Mouse (Mus musculus): ENCODE measurements around the gene Cdhr1. TPM values are rescaled to one million over a fixed set of nuclear protein-coding genes. Genes with fewer than 3 reads are reported as not detected.

Cdhr1 gene
- polyA plus RNA-seq, 1 experiment from 2014 or later: 0.47 TPM

DNA sequence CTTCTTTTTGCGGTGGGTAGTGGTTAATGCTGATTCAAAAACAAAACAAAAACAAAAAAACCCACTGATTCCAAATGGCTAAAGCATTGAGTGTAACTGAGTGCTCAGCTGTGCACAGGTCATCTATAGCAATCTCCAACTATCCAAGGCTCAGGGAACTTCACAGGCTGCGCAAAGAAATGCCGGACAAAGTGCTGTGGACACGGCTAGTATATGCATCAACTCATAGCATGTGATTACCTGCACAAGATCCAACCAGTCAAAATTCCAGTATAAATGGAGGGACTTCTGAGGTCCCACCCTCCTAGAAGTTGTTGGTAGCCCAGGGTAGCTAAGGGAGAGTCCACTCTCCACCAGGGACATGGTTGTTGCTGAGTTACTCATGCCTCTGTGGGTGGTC, 21.1 kb upstream of the Cdhr1 start:
- Histone ChIP-seq H3K4me2 (ENCODE audit: low read length) (no peak overlapping the region), H3K9me3 (ENCODE audit: control insufficient read depth, low read length) (no peaks in the 10 kb centered on the region), H3K27me3 (replicated peaks; ENCODE audit: control insufficient read depth, insufficient read depth, low read length) (no peaks in the 10 kb centered on the region), H3K4me1 (replicated peaks; ENCODE audit: control insufficient read depth, insufficient read depth, low read length) (no peaks in the 10 kb centered on the region), H3K27ac (ENCODE audit: low read depth) (no peak overlapping the region), H3K36me3 (ENCODE audit: control insufficient read depth, insufficient read depth, low read length) (peaks cover 35% of the 10 kb centered on the region), H3K4me3 (ENCODE audit: low read depth, low read length) (no peak overlapping the region), H3K9ac (ENCODE audit: low read length) (no peak overlapping the region)
- no peak for DNase-seq (ENCODE audit: low spot score)
- WGBS: 91% methylated on average over 4 of the region's 4 CpGs
- no peak for ATAC-seq (replicated peaks; ENCODE audit: low FRiP score, low TSS enrichment, low read depth)

DNA sequence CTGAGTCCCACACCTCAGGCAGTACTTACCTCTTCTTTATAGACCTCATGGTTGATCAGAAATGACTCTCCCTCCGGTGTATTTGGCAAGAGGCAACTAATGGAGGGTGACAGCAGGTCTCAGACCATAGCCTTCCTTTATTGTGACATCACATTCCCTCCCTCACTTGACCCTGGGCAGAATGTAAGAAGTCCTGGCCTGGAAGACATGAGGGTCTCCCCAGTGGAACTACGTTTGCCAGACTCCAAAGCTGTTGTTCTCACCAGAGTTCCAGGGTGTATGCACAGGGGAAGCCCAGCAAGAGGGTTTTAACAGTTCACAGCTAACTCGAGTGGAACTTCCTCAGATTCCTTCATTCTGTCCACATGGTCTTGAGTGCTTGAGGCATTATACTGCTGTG, 15.8 kb upstream of the Cdhr1 start, which contains the start of gene 2610528A11Rik:
Gene 2610528A11Rik, minus strand, starts transcription at position 101 of the 400 bp plus-strand sequence.
- ATAC-seq (replicated peaks; ENCODE audit: low FRiP score, low TSS enrichment, low read depth): no peak
- Histone ChIP-seq H3K4me1 (replicated peaks; ENCODE audit: control insufficient read depth, insufficient read depth, low read length) (peaks cover 3% of the 10 kb centered on the region; the same call in 1 of the 2 replicates), H3K27me3 (replicated peaks; ENCODE audit: control insufficient read depth, insufficient read depth, low read length) (no peaks in the 10 kb centered on the region), H3K4me3 (ENCODE audit: low read depth, low read length) (no peak within 1 kb of the TSS), H3K9ac (ENCODE audit: low read length) (no peak within 1 kb of the TSS), H3K36me3 (ENCODE audit: control insufficient read depth, insufficient read depth, low read length) (no peaks in the 10 kb centered on the region; the same call in 1 of the 2 replicates), H3K27ac (ENCODE audit: low read depth) (no peak within 1 kb of the TSS), H3K9me3 (ENCODE audit: control insufficient read depth, low read length) (no peaks in the 10 kb centered on the region), H3K4me2 (ENCODE audit: low read length) (no peak within 1 kb of the TSS)
- no peak for DNase-seq (ENCODE audit: low spot score)
- WGBS: 77% methylated on average over 3 of the region's 3 CpGs

DNA sequence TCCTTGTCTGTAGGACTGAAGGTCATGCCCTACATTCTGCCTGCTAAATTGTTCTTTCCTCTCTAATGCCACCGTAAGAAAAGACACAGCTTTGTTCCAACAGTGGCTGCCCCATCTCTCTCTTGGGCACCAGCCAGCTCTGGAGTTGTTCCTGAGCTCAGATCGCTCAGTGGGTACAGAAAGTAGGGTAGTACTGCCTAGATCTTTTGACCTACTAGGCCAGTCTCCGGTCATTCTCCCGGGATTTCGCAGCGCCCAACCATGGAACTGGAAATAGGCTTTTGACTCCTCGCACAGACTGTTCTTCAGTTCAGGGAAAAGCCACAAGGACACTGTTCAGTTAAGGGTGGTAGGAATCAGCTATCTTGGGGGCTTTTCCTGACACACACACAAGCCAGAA, 14.8 kb upstream of the Cdhr1 start:
- Histone ChIP-seq H3K9ac (ENCODE audit: low read length) (no peak overlapping the region), H3K27ac (ENCODE audit: low read depth) (no peak overlapping the region), H3K4me2 (ENCODE audit: low read length) (no peak overlapping the region), H3K36me3 (ENCODE audit: control insufficient read depth, insufficient read depth, low read length) (no peaks in the 10 kb centered on the region), H3K4me1 (replicated peaks; ENCODE audit: control insufficient read depth, insufficient read depth, low read length) (peaks cover 3% of the 10 kb centered on the region; the same call in 1 of the 2 replicates), H3K27me3 (replicated peaks; ENCODE audit: control insufficient read depth, insufficient read depth, low read length) (no peaks in the 10 kb centered on the region), H3K4me3 (ENCODE audit: low read depth, low read length) (no peak overlapping the region), H3K9me3 (ENCODE audit: control insufficient read depth, low read length) (no peaks in the 10 kb centered on the region)
- no peak for ATAC-seq (replicated peaks; ENCODE audit: low FRiP score, low TSS enrichment, low read depth)
- no peak for DNase-seq (ENCODE audit: low spot score)
- WGBS: 91% methylated on average over 7 of the region's 7 CpGs

DNA sequence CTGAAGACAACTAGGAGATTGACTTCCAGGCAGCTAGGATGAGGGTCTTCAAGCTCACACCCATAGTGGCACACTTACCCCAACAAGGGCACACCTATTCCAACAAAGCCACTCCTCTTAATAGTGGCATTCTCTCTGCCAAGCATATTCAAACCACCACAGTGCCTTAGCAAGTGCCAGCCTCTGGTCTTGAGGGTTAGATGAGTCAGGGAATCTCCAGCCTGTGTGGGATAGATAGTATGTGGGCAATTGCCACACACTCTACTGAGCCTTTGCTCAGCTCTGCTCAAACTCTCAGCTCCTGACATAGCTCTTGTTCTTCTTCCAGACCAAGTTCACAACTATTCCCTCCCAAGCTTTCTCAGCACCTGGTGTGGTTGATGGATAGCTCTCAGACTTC, 13.2 kb upstream of the Cdhr1 start:
- no peak overlapping the region for H3K4me3 ChIP-seq (ENCODE audit: low read depth, low read length)
- DNase-seq (ENCODE audit: low spot score) (no peak), ATAC-seq (replicated peaks; ENCODE audit: low FRiP score, low TSS enrichment, low read depth) (no peak)
- H3K4me1 ChIP-seq (replicated peaks; ENCODE audit: control insufficient read depth, insufficient read depth, low read length): peaks cover 3% of the 10 kb centered on the region; the same call in 1 of the 2 replicates
- no peaks in the 10 kb centered on the region for H3K27me3 ChIP-seq (replicated peaks; ENCODE audit: control insufficient read depth, insufficient read depth, low read length)
- H3K4me2 ChIP-seq (ENCODE audit: low read length): no peak overlapping the region
- H3K36me3 ChIP-seq (ENCODE audit: control insufficient read depth, insufficient read depth, low read length): no peaks in the 10 kb centered on the region
- H3K9ac ChIP-seq (ENCODE audit: low read length): no peak overlapping the region
- no peak overlapping the region for H3K27ac ChIP-seq (ENCODE audit: low read depth)
- H3K9me3 ChIP-seq (ENCODE audit: control insufficient read depth, low read length): no peaks in the 10 kb centered on the region

DNA sequence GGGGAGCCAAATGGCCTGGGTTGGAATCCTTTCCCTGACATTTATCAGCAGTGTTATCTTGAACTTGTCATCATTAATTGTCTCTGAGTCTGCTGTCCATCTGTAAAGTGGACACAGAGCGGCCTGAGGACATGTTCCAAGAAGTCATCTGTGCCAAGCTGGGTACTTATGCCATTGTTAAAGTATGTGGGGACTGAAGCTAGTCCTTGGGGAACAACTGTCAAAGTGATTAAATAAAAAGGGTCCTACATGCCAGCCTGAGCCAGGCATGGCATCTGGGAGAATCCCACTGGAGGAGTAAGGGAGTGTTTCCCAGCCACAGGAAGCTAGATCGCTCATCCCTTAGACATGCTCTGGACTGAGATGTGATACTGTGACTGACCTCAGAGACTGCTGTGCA, 12.3 kb upstream of the Cdhr1 start:
- H3K4me3 ChIP-seq (ENCODE audit: low read depth, low read length): no peak overlapping the region
- H3K9me3 ChIP-seq (ENCODE audit: control insufficient read depth, low read length): no peaks in the 10 kb centered on the region
- ATAC-seq (replicated peaks; ENCODE audit: low FRiP score, low TSS enrichment, low read depth): 0 out of 2 replicates have a peak, but pooled peaks have one; percentile 7

DNA sequence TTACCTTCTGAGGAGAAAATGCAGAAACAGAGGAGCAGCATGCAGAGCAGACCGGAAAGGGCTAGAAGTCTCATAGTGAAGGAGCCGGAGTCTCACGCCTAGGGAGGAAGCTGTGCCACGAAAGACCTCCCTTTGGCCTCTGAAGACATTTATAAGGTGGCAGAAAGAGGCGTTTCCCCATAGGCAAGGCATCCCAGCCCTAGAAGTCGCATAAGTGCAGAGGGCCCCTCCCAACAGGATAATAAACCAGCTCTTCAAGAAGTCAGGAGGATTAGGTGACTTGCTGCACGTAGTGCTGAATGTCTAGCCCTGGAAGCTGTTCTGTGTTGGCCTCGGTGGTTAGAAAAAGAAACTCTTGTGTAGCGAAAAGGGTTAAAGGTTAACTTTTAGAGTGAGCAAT, 11.8 kb upstream of the Cdhr1 start:
- Histone ChIP-seq H3K27me3 (replicated peaks; ENCODE audit: control insufficient read depth, insufficient read depth, low read length) (no peaks in the 10 kb centered on the region), H3K36me3 (ENCODE audit: control insufficient read depth, insufficient read depth, low read length) (no peaks in the 10 kb centered on the region), H3K27ac (ENCODE audit: low read depth) (peak overlapping the region; percentile 12; the same call in 1 of the 2 replicates), H3K4me1 (replicated peaks; ENCODE audit: control insufficient read depth, insufficient read depth, low read length) (peaks cover 3% of the 10 kb centered on the region; the same call in 1 of the 2 replicates), H3K9me3 (ENCODE audit: control insufficient read depth, low read length) (no peaks in the 10 kb centered on the region), H3K4me3 (ENCODE audit: low read depth, low read length) (no peak overlapping the region), H3K4me2 (ENCODE audit: low read length) (peak overlapping the region; percentile 30), H3K9ac (ENCODE audit: low read length) (no peak overlapping the region)
- 16% methylated on average over 9 of the region's 9 CpGs for WGBS
- ATAC-seq (replicated peaks; ENCODE audit: low FRiP score, low TSS enrichment, low read depth) (peak; percentile 87), DNase-seq (ENCODE audit: low spot score) (peak; percentile 62)

More for the DNA sequence above, 12.3 kb upstream of the Cdhr1 start:
- DNase-seq (ENCODE audit: low spot score): no peak
- H3K27ac ChIP-seq (ENCODE audit: low read depth): no peak overlapping the region
- peaks cover 3% of the 10 kb centered on the region; the same call in 1 of the 2 replicates for H3K4me1 ChIP-seq (replicated peaks; ENCODE audit: control insufficient read depth, insufficient read depth, low read length)
- H3K36me3 ChIP-seq (ENCODE audit: control insufficient read depth, insufficient read depth, low read length): no peaks in the 10 kb centered on the region
- no peak overlapping the region for H3K9ac ChIP-seq (ENCODE audit: low read length)
- 42% methylated on average over 2 of the region's 2 CpGs for WGBS
- H3K4me2 ChIP-seq (ENCODE audit: low read length): no peak overlapping the region
- no peaks in the 10 kb centered on the region for H3K27me3 ChIP-seq (replicated peaks; ENCODE audit: control insufficient read depth, insufficient read depth, low read length)

DNA sequence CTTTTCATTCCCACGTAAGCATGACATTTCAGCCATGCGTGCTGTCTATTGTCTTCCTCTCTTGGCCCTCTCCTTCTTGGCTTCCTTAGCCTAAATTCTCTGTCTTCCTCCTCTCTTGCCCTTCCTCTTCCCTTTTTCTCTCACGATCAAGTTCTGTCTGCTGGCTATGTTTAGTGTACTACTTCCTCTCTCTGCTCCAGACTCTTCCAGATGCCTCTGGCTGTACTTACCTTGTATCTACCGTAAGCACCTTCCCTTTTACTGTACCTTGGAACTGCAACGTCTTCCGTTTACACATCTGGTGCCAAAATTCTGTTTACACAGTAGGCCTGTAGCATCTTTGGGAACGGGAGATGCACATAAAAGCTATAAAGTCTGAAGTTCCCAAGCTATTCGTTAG, 11.3 kb upstream of the Cdhr1 start:
- no peak overlapping the region for H3K9ac ChIP-seq (ENCODE audit: low read length)
- H3K36me3 ChIP-seq (ENCODE audit: control insufficient read depth, insufficient read depth, low read length): no peaks in the 10 kb centered on the region
- 0 out of 2 replicates have a peak overlapping the region, but pooled peaks have one; percentile 1 for H3K4me3 ChIP-seq (ENCODE audit: low read depth, low read length)
- H3K4me1 ChIP-seq (replicated peaks; ENCODE audit: control insufficient read depth, insufficient read depth, low read length): peaks cover 3% of the 10 kb centered on the region; the same call in 1 of the 2 replicates
- H3K27me3 ChIP-seq (replicated peaks; ENCODE audit: control insufficient read depth, insufficient read depth, low read length): no peaks in the 10 kb centered on the region
- peak overlapping the region; percentile 12; the same call in 1 of the 2 replicates for H3K27ac ChIP-seq (ENCODE audit: low read depth)
- DNase-seq (ENCODE audit: low spot score) (no peak), ATAC-seq (replicated peaks; ENCODE audit: low FRiP score, low TSS enrichment, low read depth) (no peak)
- 41% methylated on average over 8 of the region's 8 CpGs for WGBS
- H3K9me3 ChIP-seq (ENCODE audit: control insufficient read depth, low read length): no peaks in the 10 kb centered on the region
- peak overlapping the region; percentile 30 for H3K4me2 ChIP-seq (ENCODE audit: low read length)

DNA sequence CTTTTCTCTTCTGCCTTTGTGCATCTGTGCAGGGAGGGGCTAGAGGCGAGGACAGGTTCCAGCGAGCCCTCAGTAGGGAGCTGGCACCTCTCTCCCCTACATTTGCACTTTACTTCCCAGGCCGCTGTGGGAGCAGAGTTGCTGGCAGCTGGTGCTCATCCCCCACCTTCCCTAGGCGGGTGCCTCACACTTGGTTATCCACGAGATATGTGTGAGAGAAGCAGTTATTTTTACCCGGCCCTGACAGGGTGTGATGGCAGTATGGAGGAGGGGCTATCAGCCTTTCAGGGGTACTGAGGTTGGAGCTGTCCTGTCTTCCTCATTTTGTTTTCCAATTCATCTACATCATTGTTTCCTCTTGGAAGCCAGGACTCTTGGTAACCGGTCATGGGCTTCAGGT, 7.7 kb upstream of the Cdhr1 start:
- WGBS: 28% methylated on average over 7 of the region's 7 CpGs
- no peak overlapping the region for H3K4me2 ChIP-seq (ENCODE audit: low read length)
- peaks cover 3% of the 10 kb centered on the region; the same call in 1 of the 2 replicates for H3K4me1 ChIP-seq (replicated peaks; ENCODE audit: control insufficient read depth, insufficient read depth, low read length)
- H3K9ac ChIP-seq (ENCODE audit: low read length): no peak overlapping the region
- ATAC-seq (replicated peaks; ENCODE audit: low FRiP score, low TSS enrichment, low read depth) (no peak), DNase-seq (ENCODE audit: low spot score) (no peak)
- no peak overlapping the region for H3K27ac ChIP-seq (ENCODE audit: low read depth)
- H3K27me3 ChIP-seq (replicated peaks; ENCODE audit: control insufficient read depth, insufficient read depth, low read length): no peaks in the 10 kb centered on the region
- no peaks in the 10 kb centered on the region for H3K9me3 ChIP-seq (ENCODE audit: control insufficient read depth, low read length)
- no peak overlapping the region for H3K4me3 ChIP-seq (ENCODE audit: low read depth, low read length)
- H3K36me3 ChIP-seq (ENCODE audit: control insufficient read depth, insufficient read depth, low read length): no peaks in the 10 kb centered on the region

DNA sequence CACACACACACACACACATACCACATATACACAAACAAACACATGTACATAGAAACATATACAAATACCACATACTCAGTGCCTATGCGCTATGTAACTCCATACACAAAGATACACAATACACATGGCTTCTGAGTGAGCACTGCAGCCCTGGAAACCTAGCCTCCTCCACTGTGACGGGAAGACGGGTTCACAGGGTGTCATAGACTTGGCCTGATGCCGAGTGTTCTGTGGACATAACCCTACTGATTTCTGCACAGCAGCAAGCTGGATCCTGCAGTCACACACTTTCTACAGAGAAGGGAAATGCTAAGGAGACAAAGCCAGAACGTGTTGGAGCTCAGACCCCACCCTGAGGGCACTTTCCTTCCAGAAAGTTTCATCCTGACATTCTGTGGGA, 6.6 kb upstream of the Cdhr1 start:
- Histone ChIP-seq H3K4me2 (ENCODE audit: low read length) (no peak overlapping the region), H3K27me3 (replicated peaks; ENCODE audit: control insufficient read depth, insufficient read depth, low read length) (no peaks in the 10 kb centered on the region), H3K4me1 (replicated peaks; ENCODE audit: control insufficient read depth, insufficient read depth, low read length) (no peaks in the 10 kb centered on the region; the same call in 1 of the 2 replicates), H3K4me3 (ENCODE audit: low read depth, low read length) (no peak overlapping the region), H3K36me3 (ENCODE audit: control insufficient read depth, insufficient read depth, low read length) (no peaks in the 10 kb centered on the region), H3K9ac (ENCODE audit: low read length) (no peak overlapping the region), H3K27ac (ENCODE audit: low read depth) (no peak overlapping the region), H3K9me3 (ENCODE audit: control insufficient read depth, low read length) (no peaks in the 10 kb centered on the region)
- WGBS: 48% methylated on average over 5 of the region's 5 CpGs
- DNase-seq (ENCODE audit: low spot score) (no peak), ATAC-seq (replicated peaks; ENCODE audit: low FRiP score, low TSS enrichment, low read depth) (no peak)

All from intestine, embryonic 14.5 days (tissue).